Mouse (Mus musculus) kidney, postnatal 36 days (tissue): ENCODE data around the gene 2510009E07Rik.

ENCODE experiments used
- DNase-seq, 2 experiments: peaks; one replicate each; pipeline ENCODE4 v3.0.0; 2021 to 2022; ENCODE audit warnings: mixed read lengths in 2 of 2

The 2510009E07Rik gene

GRCm38 (mm10) chr16:21631815-21632222 is 62.6 kb downstream of the 2510009E07Rik start:
- no peak for DNase-seq

GRCm38 (mm10) chr16:21630614-21631013 is 63.9 kb downstream of the 2510009E07Rik start:
- no peak for DNase-seq

- DNase-seq, result no peak
These were observed 66.3 kb downstream of the 2510009E07Rik start for GRCm38 (mm10) chr16:21628061-21628591.

- no peak for DNase-seq
These were observed 67.2 kb downstream of the 2510009E07Rik start for GRCm38 (mm10) chr16:21627248-21627647.

GRCm38 (mm10) chr16:21625784-21626634 is 68.5 kb downstream of the 2510009E07Rik start:
- no peak for DNase-seq

GRCm38 (mm10) chr16:21620630-21621029 is 73.8 kb downstream of the 2510009E07Rik start:
- DNase-seq, result no peak

GRCm38 (mm10) chr16:21615802-21616201 is 78.7 kb downstream of the 2510009E07Rik start:
- DNase-seq, result peak; percentile 47 to 58

GRCm38 (mm10) chr16:21610473-21610872 is 84.0 kb downstream of the 2510009E07Rik start:
- no peak for DNase-seq

- DNase-seq, result no peak
These were observed 86.1 kb downstream of the 2510009E07Rik start for GRCm38 (mm10) chr16:21608176-21608865.

GRCm38 (mm10) chr16:21607651-21608040 is 86.8 kb downstream of the 2510009E07Rik start:
- no peak for DNase-seq

GRCm38 (mm10) chr16:21607021-21607650 is 87.3 kb downstream of the 2510009E07Rik start:
- DNase-seq, result peak; percentile 44 to 62

- no peak for DNase-seq
These were observed 88.0 kb downstream of the 2510009E07Rik start for GRCm38 (mm10) chr16:21606249-21607020.

- peak; percentile 53 to 55 for DNase-seq
These were observed 90.1 kb downstream of the 2510009E07Rik start for GRCm38 (mm10) chr16:21604354-21604753.
